Mouse (Mus musculus): ENCODE measurements around the gene Igf2bp3. TPM values are rescaled to one million over a fixed set of nuclear protein-coding genes. Genes with fewer than 3 reads are reported as not detected.
"Not testable (repeated sequence)": the region's sequence is repeated elsewhere in the genome, so short reads cannot be mapped to it uniquely, and the experiment has no call there.

Gene Igf2bp3
- polyA plus RNA-seq (2015; fragmentation: Nextera tagmentation; extraction: Ambion mirVana), result 69.9 and 75.5 TPM in 2 replicates

GRCm38 (mm10) chr6:49214928-49215747, at the start of gene Igf2bp3:
TSS of gene Igf2bp3 (minus strand) at chr6:49214957.
- peak within 1 kb of the TSS; percentile 97 for H3K9ac ChIP-seq
- no peaks in the 10 kb centered on the region for H3K36me3 ChIP-seq
- peak within 1 kb of the TSS; percentile 99 for H3K27ac ChIP-seq
- H3K4me1 ChIP-seq, result peaks cover 37% of the 10 kb centered on the region
- ATAC-seq (ENCODE audit: insufficient number of reproducible peaks, insufficient read depth, low FRiP score, low TSS enrichment, low read depth), result peak; percentile 81
- H3K27me3 ChIP-seq, result no peaks in the 10 kb centered on the region
- H3K4me2 ChIP-seq, result peak within 1 kb of the TSS; percentile 96
- H3K9me3 ChIP-seq, result no peaks in the 10 kb centered on the region
- WGBS, result 1% methylated on average over 65 of the region's 68 CpGs
- H3K4me3 ChIP-seq, result peak within 1 kb of the TSS; percentile 92

DNA sequence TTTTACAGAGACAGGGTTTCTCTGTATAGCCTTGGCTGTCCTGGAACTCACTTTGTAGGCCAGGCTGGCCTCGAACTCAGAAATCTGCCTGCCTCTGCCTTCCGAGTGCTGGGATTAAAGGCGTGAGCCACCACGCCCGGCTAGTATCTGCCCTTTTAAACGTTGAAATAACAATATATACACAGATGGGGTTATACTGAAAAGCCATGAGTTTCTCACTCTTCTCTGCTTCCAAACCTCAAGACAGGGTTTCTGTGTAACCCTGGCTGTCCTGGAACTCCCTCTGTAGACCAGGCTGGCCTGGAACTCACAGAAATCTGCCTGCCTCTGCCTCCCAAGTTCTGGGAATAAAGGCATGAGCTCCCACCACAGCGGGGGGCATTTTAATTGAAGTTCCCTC, 49.7 kb upstream of the Igf2bp3 start:
- not testable (repeated sequence) for H3K9me3 ChIP-seq; H3K9ac ChIP-seq; H3K36me3 ChIP-seq; ATAC-seq (ENCODE audit: insufficient number of reproducible peaks, insufficient read depth, low FRiP score, low TSS enrichment, low read depth); H3K27me3 ChIP-seq
- WGBS, result 93% methylated on average over 7 of the region's 7 CpGs
- Histone ChIP-seq H3K4me1 (peaks cover 22% of the 10 kb centered on the region), H3K4me3 (0 out of 2 replicates have a peak overlapping the region, but pooled peaks have one; percentile 100), H3K27ac (peak overlapping the region; percentile 98), H3K4me2 (peak overlapping the region; percentile 70)

- no peaks in the 10 kb centered on the region for H3K27me3 ChIP-seq
- no peaks in the 10 kb centered on the region for H3K36me3 ChIP-seq
- H3K9me3 ChIP-seq, result no peaks in the 10 kb centered on the region
- H3K4me2 ChIP-seq, result peak within 1 kb of the TSS; percentile 70
- peak within 1 kb of the TSS; percentile 98 for H3K27ac ChIP-seq
- peak within 1 kb of the TSS; percentile 100 for H3K9ac ChIP-seq
- WGBS, result under 1% methylated on average over 39 of the region's 39 CpGs
- H3K4me3 ChIP-seq, result peak within 1 kb of the TSS; percentile 100
- ATAC-seq (ENCODE audit: insufficient number of reproducible peaks, insufficient read depth, low FRiP score, low TSS enrichment, low read depth), result peak; percentile 86
- peaks cover 22% of the 10 kb centered on the region for H3K4me1 ChIP-seq
Observed at GRCm38 (mm10) chr6:49263847-49264243, 49.1 kb upstream of the Igf2bp3 start, which contains the start of gene Tra2a. TSS of gene Tra2a (minus strand) at chr6:49264033.

GRCm38 (mm10) chr6:49263081-49263846, 48.5 kb upstream of the Igf2bp3 start:
- H3K4me1 ChIP-seq, result peaks cover 22% of the 10 kb centered on the region
- H3K36me3 ChIP-seq, result no peaks in the 10 kb centered on the region
- peak overlapping the region; percentile 98 for H3K27ac ChIP-seq
- H3K9ac ChIP-seq, result peak overlapping the region; percentile 100
- H3K4me3 ChIP-seq, result peak overlapping the region; percentile 100
- no peaks in the 10 kb centered on the region for H3K9me3 ChIP-seq
- no peaks in the 10 kb centered on the region for H3K27me3 ChIP-seq
- WGBS, result under 1% methylated on average over 71 of the region's 71 CpGs
- ATAC-seq (ENCODE audit: insufficient number of reproducible peaks, insufficient read depth, low FRiP score, low TSS enrichment, low read depth), result peak; percentile 38; the same call in 1 of the 2 replicates
- H3K4me2 ChIP-seq, result peak overlapping the region; percentile 70

- H3K4me3 ChIP-seq, result peak overlapping the region; percentile 100
- peak overlapping the region; percentile 70 for H3K4me2 ChIP-seq
- under 1% methylated on average over 9 of the region's 9 CpGs for WGBS
- H3K36me3 ChIP-seq, result no peaks in the 10 kb centered on the region
- H3K4me1 ChIP-seq, result peaks cover 26% of the 10 kb centered on the region
- H3K27ac ChIP-seq, result no peak overlapping the region
- no peaks in the 10 kb centered on the region for H3K9me3 ChIP-seq
- ATAC-seq (ENCODE audit: insufficient number of reproducible peaks, insufficient read depth, low FRiP score, low TSS enrichment, low read depth), result no peak
- peak overlapping the region; percentile 100 for H3K9ac ChIP-seq
- no peaks in the 10 kb centered on the region for H3K27me3 ChIP-seq
Observed at GRCm38 (mm10) chr6:49262421-49262820, 47.7 kb upstream of the Igf2bp3 start.

DNA sequence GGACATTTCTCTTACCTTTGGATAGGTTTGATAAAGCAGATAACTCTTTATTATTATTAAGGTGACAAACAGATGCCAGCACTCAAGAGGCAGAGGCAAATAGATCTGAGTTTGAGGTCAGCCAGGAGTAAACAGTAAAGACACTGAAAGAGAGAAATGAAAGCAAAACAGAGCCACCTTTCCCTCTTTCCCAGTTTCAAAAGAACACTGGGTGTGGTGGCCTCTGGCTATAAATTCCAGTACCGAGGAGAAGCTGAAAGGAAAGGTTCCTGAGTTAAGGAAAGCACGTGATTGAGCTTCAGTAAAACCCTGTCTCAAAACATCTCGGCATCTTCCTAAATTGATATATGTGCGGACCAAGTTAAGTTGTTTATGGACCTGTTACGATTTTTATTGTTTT, 45.0 kb upstream of the Igf2bp3 start:
- Histone ChIP-seq H3K9me3 (no peaks in the 10 kb centered on the region), H3K27ac (no peak overlapping the region), H3K4me3 (no peak overlapping the region), H3K4me1 (peaks cover 28% of the 10 kb centered on the region), H3K9ac (no peak overlapping the region), H3K36me3 (no peaks in the 10 kb centered on the region), H3K4me2 (0 out of 2 replicates have a peak overlapping the region, but pooled peaks have one; percentile 16), H3K27me3 (no peaks in the 10 kb centered on the region)
- no peak for ATAC-seq (ENCODE audit: insufficient number of reproducible peaks, insufficient read depth, low FRiP score, low TSS enrichment, low read depth)
- 39% methylated on average over 5 of the region's 5 CpGs for WGBS

- no peak overlapping the region for H3K4me3 ChIP-seq
- 87% methylated on average over 2 of the region's 2 CpGs for WGBS
- H3K9me3 ChIP-seq, result no peaks in the 10 kb centered on the region
- no peaks in the 10 kb centered on the region for H3K27me3 ChIP-seq
- no peak overlapping the region for H3K4me2 ChIP-seq
- ATAC-seq (ENCODE audit: insufficient number of reproducible peaks, insufficient read depth, low FRiP score, low TSS enrichment, low read depth), result no peak
- no peaks in the 10 kb centered on the region for H3K36me3 ChIP-seq
- H3K9ac ChIP-seq, result no peak overlapping the region
- H3K27ac ChIP-seq, result no peak overlapping the region
- H3K4me1 ChIP-seq, result peaks cover 28% of the 10 kb centered on the region
Observed at GRCm38 (mm10) chr6:49257880-49258279, 43.1 kb upstream of the Igf2bp3 start.

DNA sequence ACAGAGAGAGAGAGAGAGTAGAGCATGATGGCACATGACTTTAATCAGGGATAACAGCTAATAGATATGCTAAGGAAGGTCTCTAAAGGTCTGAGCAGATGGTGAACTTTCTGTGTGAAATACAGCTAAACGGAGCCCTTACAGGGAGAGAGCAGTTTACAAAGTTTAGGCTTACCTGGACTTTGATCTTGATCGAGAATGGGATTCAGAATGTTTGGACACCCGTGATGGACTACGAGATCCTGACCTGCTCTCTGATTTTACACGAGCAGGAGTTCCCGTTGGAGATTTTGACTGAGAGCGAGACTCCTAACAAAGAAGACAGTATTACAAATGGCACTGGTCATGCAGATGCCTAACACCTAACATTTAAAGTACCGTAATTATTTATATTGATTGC, 37.5 kb upstream of the Igf2bp3 start:
- Histone ChIP-seq H3K9me3 (no peaks in the 10 kb centered on the region), H3K4me1 (0 out of 2 replicates have a peak, but pooled peaks cover 3% of the 10 kb centered on the region), H3K36me3 (peaks cover 42% of the 10 kb centered on the region), H3K27ac (no peak overlapping the region), H3K4me2 (no peak overlapping the region), H3K27me3 (no peaks in the 10 kb centered on the region), H3K4me3 (no peak overlapping the region), H3K9ac (no peak overlapping the region)
- no peak for ATAC-seq (ENCODE audit: insufficient number of reproducible peaks, insufficient read depth, low FRiP score, low TSS enrichment, low read depth)
- 96% methylated on average over 8 of the region's 8 CpGs for WGBS

DNA sequence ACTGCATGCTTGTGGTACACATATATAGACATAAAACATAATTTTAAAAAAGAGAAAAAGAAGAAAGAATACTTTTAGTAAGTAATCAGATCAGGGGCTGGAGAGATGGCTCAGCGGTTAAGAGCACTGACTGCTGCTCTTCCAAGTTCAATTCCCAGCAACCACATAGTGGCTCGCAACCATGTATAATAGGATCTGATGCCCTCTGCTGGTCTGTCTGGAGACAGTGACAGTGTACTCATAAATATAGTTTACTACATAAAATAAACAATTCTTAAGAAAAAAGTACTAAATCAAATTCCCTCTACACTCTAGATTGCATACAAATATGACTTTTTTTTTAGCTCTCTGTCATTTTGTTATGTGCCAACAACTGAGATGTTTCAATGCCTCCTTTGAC, 36.4 kb upstream of the Igf2bp3 start:
- peaks cover 48% of the 10 kb centered on the region for H3K36me3 ChIP-seq
- 0 out of 2 replicates have a peak, but pooled peaks cover 3% of the 10 kb centered on the region for H3K4me1 ChIP-seq
- no peaks in the 10 kb centered on the region for H3K9me3 ChIP-seq
- no peak overlapping the region for H3K4me3 ChIP-seq
- no peak overlapping the region for H3K9ac ChIP-seq
- WGBS, result 98% methylated on average over 2 of the region's 2 CpGs
- no peak overlapping the region for H3K27ac ChIP-seq
- no peak overlapping the region for H3K4me2 ChIP-seq
- ATAC-seq (ENCODE audit: insufficient number of reproducible peaks, insufficient read depth, low FRiP score, low TSS enrichment, low read depth), result no peak
- no peaks in the 10 kb centered on the region for H3K27me3 ChIP-seq

- Histone ChIP-seq H3K4me3 (no peak overlapping the region), H3K27me3 (no peaks in the 10 kb centered on the region), H3K36me3 (peaks cover 79% of the 10 kb centered on the region), H3K27ac (no peak overlapping the region), H3K4me2 (no peak overlapping the region), H3K4me1 (no peaks in the 10 kb centered on the region), H3K9me3 (no peaks in the 10 kb centered on the region), H3K9ac (no peak overlapping the region)
- ATAC-seq (ENCODE audit: insufficient number of reproducible peaks, insufficient read depth, low FRiP score, low TSS enrichment, low read depth), result no peak
- WGBS, result 52% methylated on average over 2 of the region's 2 CpGs
Observed at GRCm38 (mm10) chr6:49247246-49247645, 32.5 kb upstream of the Igf2bp3 start.

- Histone ChIP-seq H3K9me3 (no peaks in the 10 kb centered on the region), H3K27me3 (no peaks in the 10 kb centered on the region), H3K4me3 (no peak overlapping the region), H3K27ac (no peak overlapping the region), H3K4me1 (no peaks in the 10 kb centered on the region), H3K36me3 (peaks cover 45% of the 10 kb centered on the region), H3K9ac (no peak overlapping the region), H3K4me2 (no peak overlapping the region)
- ATAC-seq (ENCODE audit: insufficient number of reproducible peaks, insufficient read depth, low FRiP score, low TSS enrichment, low read depth), result no peak
- WGBS, result 92% methylated on average over 1 of the region's 1 CpGs
Observed at GRCm38 (mm10) chr6:49242331-49242730, 27.6 kb upstream of the Igf2bp3 start.
